Mouse (Mus musculus) hindbrain, embryonic 11.5 days (tissue): ENCODE measurements around the gene Ttc33. TPM values are rescaled to one million over a fixed set of nuclear protein-coding genes. Genes with fewer than 3 reads are reported as not detected.

Source experiments
- ATAC-seq: fragments of 200-750 bp; cut with Nextera tagmentation; 2 replicates; pipeline ENCODE4 v1.8.0; 2017; ENCODE audit warnings: mild to moderate bottlenecking, moderate TSS enrichment, moderate library complexity; ENCODE audit not compliant: low FRiP score
- DNase-seq: peaks from one replicate; pipeline ENCODE4 v3.0.0-alpha.2; 2015; ENCODE audit warnings: low spot score
- H3K27ac ChIP-seq: fragments of 300-500 bp; sonication (generic); 2 replicates; pipeline ENCODE4 v1.5.1; 2014; ENCODE audit warnings: mild to moderate bottlenecking, low read depth, low read length
- H3K27me3 ChIP-seq: fragments of 300-500 bp; sonication (generic); 2 replicates; pipeline ENCODE4 v1.6.1; 2014; ENCODE audit warnings: mild to moderate bottlenecking, low read length, moderate library complexity, mixed read lengths; ENCODE audit not compliant: control insufficient read depth, insufficient read depth
- H3K36me3 ChIP-seq: fragments of 300-500 bp; sonication (generic); 2 replicates; pipeline ENCODE4 v1.6.1; 2014; ENCODE audit warnings: mild to moderate bottlenecking, low read length, moderate library complexity, mixed read lengths; ENCODE audit not compliant: control insufficient read depth, insufficient read depth
- H3K4me1 ChIP-seq: fragments of 300-500 bp; sonication (generic); replicated peaks from 2 replicates; pipeline ENCODE4 v1.6.1; 2014; ENCODE audit warnings: low read length, mixed read lengths; ENCODE audit not compliant: control insufficient read depth, insufficient read depth
- H3K4me2 ChIP-seq: fragments of 300-500 bp; sonication (generic); replicated peaks from 2 replicates; pipeline ENCODE4 v1.6.1; 2014; ENCODE audit warnings: mild to moderate bottlenecking, low read depth, low read length
- H3K4me3 ChIP-seq: fragments of 300-500 bp; sonication (generic); 2 replicates; pipeline ENCODE4 v1.5.1; 2014; ENCODE audit warnings: low read depth, low read length
- H3K9ac ChIP-seq: fragments of 300-500 bp; sonication (generic); 2 replicates; pipeline ENCODE4 v1.6.1; 2014; ENCODE audit warnings: low read depth, low read length
- H3K9me3 ChIP-seq: fragments of 300-500 bp; sonication (generic); 2 replicates; pipeline ENCODE4 v1.6.1; 2016; ENCODE audit warnings: low read length; ENCODE audit not compliant: control insufficient read depth
- WGBS: fragments of 180-500 bp; shearing (Covaris S2); extraction: QIAGEN DNeasy Blood & Tissue Kit; methylation state at CpG from one replicate; pipeline ENCODE4 v1.1.7; 2014; 5-methylcytosine and 5-hydroxymethylcytosine counted together
- polyA plus RNA-seq: library from polyadenylated mRNA; unstranded; fragments of >200 nt; fragmentation: Nextera tagmentation; extraction: Ambion mirVana; gene quantifications from 2 replicates; pipeline ENCODE4 v1.2.1, GENCODE M21; 2014

Gene Ttc33
- polyA plus RNA-seq, 1 experiment from 2014 or later: 50.6 TPM

DNA sequence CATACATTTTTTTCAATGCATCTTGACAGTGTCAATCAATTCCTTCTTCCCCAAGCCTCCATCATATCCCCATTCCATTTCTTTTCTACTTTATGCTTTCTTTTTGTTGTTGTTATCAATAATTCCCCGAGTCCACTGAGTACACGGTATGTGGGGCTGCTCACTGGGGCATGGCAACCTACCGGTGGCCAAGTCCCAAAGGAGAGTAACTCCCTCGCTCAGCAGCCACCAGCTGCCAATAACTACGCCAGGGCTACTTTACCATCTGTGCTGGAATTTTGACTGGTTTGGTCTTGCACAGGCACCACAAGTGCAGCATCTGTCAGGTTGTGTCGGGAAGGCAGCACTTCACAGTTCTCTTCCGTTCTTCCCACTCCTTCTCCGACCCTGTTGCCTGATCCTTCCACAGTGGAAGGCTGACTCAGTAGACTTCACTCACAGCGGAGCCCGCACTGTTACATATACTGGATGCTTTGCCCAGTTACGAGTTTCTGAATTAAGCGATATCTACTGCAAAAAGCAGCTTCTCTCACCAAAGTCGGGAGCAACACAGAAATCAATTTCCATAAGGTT lies 76.9 kb downstream of the Ttc33 start:
- H3K9me3 ChIP-seq: no peaks in the 10 kb centered on the region
- no peaks in the 10 kb centered on the region for H3K36me3 ChIP-seq
- no peaks in the 10 kb centered on the region for H3K27me3 ChIP-seq
- 81% methylated on average over 13 of the region's 13 CpGs for WGBS
- no peak overlapping the region for H3K4me2 ChIP-seq
- H3K4me3 ChIP-seq: no peak overlapping the region
- ATAC-seq: no peak
- no peaks in the 10 kb centered on the region for H3K4me1 ChIP-seq
- no peak overlapping the region for H3K27ac ChIP-seq
- no peak for DNase-seq
- no peak overlapping the region for H3K9ac ChIP-seq

DNA sequence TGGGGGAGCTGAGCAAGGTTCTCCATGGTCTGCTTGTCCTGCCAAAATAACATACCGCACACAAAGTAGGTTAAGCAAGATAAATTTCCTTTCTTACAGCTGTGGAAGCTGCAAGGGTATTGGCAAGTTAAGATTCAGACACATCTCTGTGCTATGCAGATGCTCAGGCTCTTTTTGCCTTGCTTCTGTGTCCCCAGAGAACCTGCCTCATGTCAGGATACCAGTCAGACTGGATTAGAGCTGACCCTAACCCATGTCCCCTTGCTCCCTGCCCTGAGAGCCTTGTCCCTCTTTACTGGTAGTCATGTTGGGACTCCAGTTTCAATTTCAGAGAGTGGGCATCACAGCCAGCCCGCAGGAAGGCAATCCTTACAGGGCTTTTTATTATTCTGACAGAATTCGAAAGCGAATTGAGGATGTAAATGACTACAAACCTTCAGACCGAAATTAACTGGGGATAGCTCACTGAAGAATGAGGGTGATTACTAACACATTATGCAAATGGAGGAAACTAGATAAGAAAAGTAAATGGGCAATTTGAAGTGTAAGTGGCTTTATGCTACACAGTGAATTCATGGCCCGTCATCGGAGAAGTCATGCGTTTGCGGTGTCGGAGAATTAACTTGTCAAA lies 77.7 kb downstream of the Ttc33 start:
- Histone ChIP-seq H3K9ac (no peak overlapping the region), H3K27me3 (no peaks in the 10 kb centered on the region), H3K4me2 (no peak overlapping the region), H3K9me3 (no peaks in the 10 kb centered on the region), H3K4me1 (no peaks in the 10 kb centered on the region), H3K4me3 (no peak overlapping the region), H3K27ac (no peak overlapping the region), H3K36me3 (no peaks in the 10 kb centered on the region)
- 82% methylated on average over 10 of the region's 10 CpGs for WGBS
- ATAC-seq (no peak), DNase-seq (no peak)

- Histone ChIP-seq H3K9ac (no peak overlapping the region), H3K4me2 (no peak overlapping the region), H3K27me3 (no peaks in the 10 kb centered on the region), H3K4me3 (no peak overlapping the region), H3K9me3 (no peaks in the 10 kb centered on the region), H3K36me3 (no peaks in the 10 kb centered on the region), H3K27ac (no peak overlapping the region), H3K4me1 (no peaks in the 10 kb centered on the region)
- no peak for DNase-seq
- WGBS: 85% methylated on average over 3 of the region's 3 CpGs
- ATAC-seq: no peak
Observed at GRCm38 (mm10) chr15:5266095-5266494, 80.8 kb downstream of the Ttc33 start.

Other genes with a start within 250 kb of the Ttc33 start
- gene C7, start 121.8 kb upstream of the Ttc33 start, polyA plus RNA-seq: not detected in 2 replicates
- 1.3 and 1.6 TPM in 2 replicates for gene Card6, start 77.0 kb upstream of the Ttc33 start, polyA plus RNA-seq
- gene Rpl37, start 68.9 kb upstream of the Ttc33 start, polyA plus RNA-seq: 482 and 496 TPM in 2 replicates
- gene Prkaa1, start 41.7 kb upstream of the Ttc33 start, polyA plus RNA-seq: 19.8 and 20.6 TPM in 2 replicates
- 0.97 and 1.0 TPM in 2 replicates for gene Ptger4, start 58.7 kb downstream of the Ttc33 start, polyA plus RNA-seq